ENCODE assay signal across 17 mouse cellular contexts in the genomic region with DNA sequence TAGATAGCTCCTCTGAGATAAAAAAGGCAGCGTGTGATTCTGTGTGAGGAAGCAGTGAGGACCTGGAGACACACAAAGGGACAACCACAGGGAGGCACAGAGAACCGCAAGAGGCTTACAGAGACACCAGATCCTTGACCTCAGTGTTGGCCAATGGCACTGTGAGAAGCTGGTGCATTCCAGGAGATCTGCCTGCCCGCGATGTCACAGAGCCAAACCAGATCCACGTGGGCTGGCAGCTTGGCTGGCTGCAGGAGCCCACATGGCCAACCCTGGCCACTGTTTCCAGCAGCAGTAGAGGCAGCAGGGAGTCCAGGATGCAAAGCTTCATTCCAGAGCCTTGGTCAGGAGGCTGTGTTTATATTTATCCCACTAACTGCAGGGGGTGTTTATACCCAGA. TPM values are rescaled to one million over a fixed set of nuclear protein-coding genes. Genes with fewer than 3 reads are reported as not detected.
DNase-seq lines count a peak whose midpoint lies in the region; ATAC-seq and TF ChIP-seq lines count a peak whose summit lies in the region.
"Had no signal": no experiment of that assay in that cellular context is flagged by ENCODE, and none has a peak within 500 bp of the region (broad histone marks: within the 10 kb centered on the region; RNA-seq: fewer than 3 reads in every experiment).

No protein-coding gene starts in this region.

- WGBS in hindbrain, embryonic 16.5 days = 37% methylated on average over 5 of the region's 5 CpGs
- 38% methylated on average over 5 of the region's 5 CpGs for WGBS in hindbrain, embryonic 13.5 days

- no peaks in the 10 kb centered on the region; the same call in 1 of the 2 replicates for H3K9me3 ChIP-seq in hindbrain, embryonic 16.5 days (ENCODE audit: control insufficient read depth, low read length)
- no peaks in the 10 kb centered on the region for H3K9me3 ChIP-seq in hindbrain, embryonic 13.5 days
- H3K9me3 ChIP-seq: forebrain, embryonic 13.5 days; heart, embryonic 15.5 days; hindbrain, embryonic 15.5 days; kidney, embryonic 15.5 days; midbrain, embryonic 15.5 days had no signal

- no peak for TF ChIP-seq POLR2A in myocyte (IDR thresholded peaks at IDR 0.05; ENCODE audit: insufficient read length, low read depth)

- no peaks in the 10 kb centered on the region for H3K27me3 ChIP-seq in hindbrain, embryonic 16.5 days (replicated peaks; ENCODE audit: control insufficient read depth, insufficient read depth, low read length)
- H3K27me3 ChIP-seq in hindbrain, embryonic 13.5 days = no peaks in the 10 kb centered on the region
- H3K27me3 ChIP-seq in myocyte (ENCODE audit: control insufficient read depth, insufficient read depth, insufficient read length) = peaks cover 5% of the 10 kb centered on the region
- H3K27me3 ChIP-seq: forebrain, embryonic 13.5 days; heart, embryonic 15.5 days; hindbrain, embryonic 15.5 days; kidney, embryonic 15.5 days; midbrain, embryonic 15.5 days had no signal

- H3K79me2 ChIP-seq in myocyte (ENCODE audit: control insufficient read depth, insufficient read depth) = no peaks in the 10 kb centered on the region

- ATAC-seq in hindbrain, embryonic 16.5 days = peak; percentile 56; the same call in 1 of the 2 replicates
- no peak for ATAC-seq in hindbrain, embryonic 13.5 days (ENCODE audit: low FRiP score)
- ATAC-seq: forebrain, embryonic 13.5 days; midbrain, embryonic 15.5 days had no signal

- no peak overlapping the region for H3K4me3 ChIP-seq in hindbrain, embryonic 16.5 days (ENCODE audit: low read length)
- H3K4me3 ChIP-seq in hindbrain, embryonic 13.5 days = no peak overlapping the region
- no peak overlapping the region for H3K4me3 ChIP-seq in myocyte
- H3K4me3 ChIP-seq: forebrain, embryonic 13.5 days; heart, embryonic 15.5 days; hindbrain, embryonic 15.5 days; kidney, embryonic 15.5 days; midbrain, embryonic 15.5 days had no signal

- no peak overlapping the region for H3ac ChIP-seq in myocyte (ENCODE audit: control insufficient read depth, insufficient read length)

- H3K4me1 ChIP-seq in hindbrain, embryonic 16.5 days (ENCODE audit: control insufficient read depth, insufficient read depth, low read depth, low read length) = no peaks in the 10 kb centered on the region
- no peaks in the 10 kb centered on the region for H3K4me1 ChIP-seq in hindbrain, embryonic 13.5 days (replicated peaks)
- H3K4me1 ChIP-seq: forebrain, embryonic 13.5 days; heart, embryonic 15.5 days; hindbrain, embryonic 15.5 days; kidney, embryonic 15.5 days; midbrain, embryonic 15.5 days had no signal

- no peak overlapping the region for H3K27ac ChIP-seq in hindbrain, embryonic 16.5 days (ENCODE audit: low read depth, low read length)
- no peak overlapping the region for H3K27ac ChIP-seq in hindbrain, embryonic 13.5 days
- H3K27ac ChIP-seq: forebrain, embryonic 13.5 days; heart, embryonic 15.5 days; hindbrain, embryonic 15.5 days; kidney, embryonic 15.5 days; liver, embryonic 14.5 days; midbrain, embryonic 15.5 days had no signal

- DNase-seq in adipocyte (ENCODE audit: low spot score) = peak; percentile 34
- DNase-seq in cerebellum, adult 18-20 months = peak; percentile 90 to 93
- no peak for DNase-seq in urinary bladder, postnatal 14 days (ENCODE audit: low spot score)
- no peak for DNase-seq in spleen, postnatal 36 days (ENCODE audit: low spot score in 2 of 2)
- DNase-seq: gastrocnemius, postnatal 36 days; lung, postnatal 36 days; right cerebral cortex, adult 18-20 months; thymus, postnatal 14 days had no signal

- no peaks in the 10 kb centered on the region for H3K36me3 ChIP-seq in hindbrain, embryonic 16.5 days (ENCODE audit: control insufficient read depth, insufficient read depth, low read length)
- H3K36me3 ChIP-seq in hindbrain, embryonic 13.5 days = no peaks in the 10 kb centered on the region
- H3K36me3 ChIP-seq in myocyte (ENCODE audit: control insufficient read depth, insufficient read depth) = no peaks in the 10 kb centered on the region
- H3K36me3 ChIP-seq: heart, embryonic 15.5 days; hindbrain, embryonic 15.5 days; kidney, embryonic 15.5 days; midbrain, embryonic 15.5 days had no signal

- H3K4me2 ChIP-seq in hindbrain, embryonic 16.5 days (ENCODE audit: low read length) = no peak overlapping the region
- H3K4me2 ChIP-seq in hindbrain, embryonic 13.5 days = no peak overlapping the region
- peak overlapping the region; percentile 13 for H3K4me2 ChIP-seq in myocyte (ENCODE audit: low read depth)
- H3K4me2 ChIP-seq: forebrain, embryonic 13.5 days; heart, embryonic 15.5 days; hindbrain, embryonic 15.5 days; kidney, embryonic 15.5 days; midbrain, embryonic 15.5 days had no signal

- no peak overlapping the region for H3K9ac ChIP-seq in hindbrain, embryonic 16.5 days (ENCODE audit: low read depth, low read length)
- no peak overlapping the region for H3K9ac ChIP-seq in hindbrain, embryonic 13.5 days
- H3K9ac ChIP-seq: forebrain, embryonic 13.5 days; heart, embryonic 15.5 days; hindbrain, embryonic 15.5 days; kidney, embryonic 15.5 days; liver, embryonic 14.5 days; midbrain, embryonic 15.5 days had no signal

TF ChIP-seq in myocyte, 11 proteins besides CTCF, POLR2A, EP300 and RAD21:
- TF ChIP-seq CEBPB (IDR thresholded peaks at IDR 0.05; ENCODE audit: insufficient read depth, poor library complexity, severe bottlenecking) (0 out of 2 replicates have a peak, but pooled peaks have one; percentile 51), MYOG (IDR thresholded peaks at IDR 0.05; ENCODE audit: control insufficient read depth in 1 of 3, insufficient read depth in 1 of 3, insufficient read length in 2 of 3, low read depth in 2 of 3) (peak in 2 of 3 experiments; percentile 13 to 68), MAX (IDR thresholded peaks at IDR 0.05; ENCODE audit: low read depth) (no peak), TCF3 (IDR thresholded peaks at IDR 0.05; ENCODE audit: insufficient read length, low read depth) (peak; percentile 6), USF1 (IDR thresholded peaks at IDR 0.05; ENCODE audit: low read depth) (peak; percentile 66), E2F4 (IDR thresholded peaks at IDR 0.05; ENCODE audit: insufficient read depth) (no peak), MYOD1 (IDR thresholded peaks at IDR 0.05; ENCODE audit: control insufficient read depth in 1 of 3, insufficient read length in 2 of 3, low read depth in 2 of 3) (peak in 2 of 3 experiments; percentile 15 to 34), TCF12 (IDR thresholded peaks at IDR 0.05; ENCODE audit: insufficient read depth, poor library complexity, severe bottlenecking) (peak; percentile 15)

RNA-seq across cellular contexts. Expression of gene Kcnk12, which starts 27.0 kb away (rescaled TPM):
- polyA plus RNA-seq in hindbrain, embryonic 16.5 days (2015; fragmentation: Nextera tagmentation; extraction: Ambion mirVana) = 0.74 and 1.1 TPM in 2 replicates
- polyA plus RNA-seq in hindbrain, embryonic 13.5 days (2015; fragmentation: Nextera tagmentation; extraction: Ambion mirVana) = 0.38 and 0.72 TPM in 2 replicates
- polyA plus RNA-seq in myocyte (2012; fragmentation: generic; extraction: Trizol) = 0.35 TPM
- polyA plus RNA-seq: heart, embryonic 15.5 days; kidney, embryonic 15.5 days had no signal

Comparison
In these comparisons a context has a peak if more than half of its experiments do, and no peak if none do; other contexts are left out.
1. DNase-seq: peak in adipocyte (single experiment) and cerebellum, adult 18-20 months (2 of 2); none in urinary bladder, postnatal 14 days (single experiment) and spleen, postnatal 36 days (0 of 2).